Mouse (Mus musculus): ENCODE data around the gene Slit1.

GRCm38 (mm10) chr19:41674366-41674765, 69.1 kb downstream of the Slit1 start:
- TF ChIP-seq CTCF (IDR thresholded peaks at IDR 0.05; ENCODE audit: insufficient read depth, low read length) (no peak), POLR2A (IDR thresholded peaks at IDR 0.05; ENCODE audit: borderline replicate concordance, extremely low read depth, low read depth, low read length) (no peak)
